Mouse (Mus musculus) CH12.LX (cell line): ENCODE data around the gene Arhgef3.

Experiments used
- CHD2 ChIP-seq: IDR thresholded peaks from 2 replicates; pipeline ENCODE4 v1.6.1; 2011; ENCODE audit warnings: low read length, improper control_type of control experiment
- CTCF ChIP-seq, 2 experiments: IDR thresholded peaks in 1 of 2; conservative IDR thresholded peaks in 1 of 2; 2 replicates each; pipeline ENCODE4 v1.5.1; 2011 to 2012; ENCODE audit warnings: low read depth in 2 of 2, low read length in 2 of 2, improper control_type of control experiment in 1 of 2, inconsistent platforms in 1 of 2, mild to moderate bottlenecking in 1 of 2, moderate library complexity in 1 of 2
- GABPA ChIP-seq: IDR thresholded peaks from 2 replicates; pipeline ENCODE4 v1.6.1; 2012; ENCODE audit warnings: low read depth, low read length, improper control_type of control experiment, inconsistent platforms; ENCODE audit not compliant: insufficient replicate concordance
- NRF1 ChIP-seq: IDR thresholded peaks from 2 replicates; pipeline ENCODE4 v1.6.1; 2014; ENCODE audit warnings: low read depth, mild to moderate bottlenecking, inconsistent platforms, low read length, improper control_type of control experiment, moderate library complexity
- POLR2A ChIP-seq: IDR thresholded peaks from 2 replicates; pipeline ENCODE4 v1.6.1; 2011; ENCODE audit warnings: low read depth, mild to moderate bottlenecking, improper control_type of control experiment, low read length
- TCF12 ChIP-seq: IDR thresholded peaks from 2 replicates; pipeline ENCODE4 v1.6.1; 2014; ENCODE audit warnings: low read depth, mild to moderate bottlenecking, inconsistent platforms, low read length, improper control_type of control experiment

DNA sequence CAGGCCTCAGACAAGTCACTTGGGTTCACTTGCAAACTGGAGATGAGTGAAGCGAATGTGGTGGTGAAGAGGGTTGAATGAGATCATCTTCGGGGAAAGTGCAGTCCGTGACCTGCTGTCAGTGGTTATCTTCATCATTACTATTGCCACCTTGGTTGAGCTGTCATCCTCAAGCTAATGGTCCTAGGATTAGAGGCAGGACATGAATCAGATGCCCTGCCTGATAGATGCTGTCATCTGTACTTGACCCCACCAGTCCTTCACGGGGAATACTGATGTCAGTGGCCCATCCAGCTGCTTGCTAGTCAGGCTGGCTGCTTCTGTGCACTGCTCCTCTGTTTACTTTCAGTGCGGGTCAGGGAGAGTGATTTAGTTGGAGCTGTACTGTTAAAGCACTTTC, 53.7 kb downstream of the Arhgef3 start:
- TF ChIP-seq CTCF (conservative IDR thresholded peaks at IDR 0.05 in 1 of 2, IDR thresholded peaks at IDR 0.05 in 1 of 2; ENCODE audit: low read depth in 2 of 2, low read length in 2 of 2) (no peak), NRF1 (no peak), GABPA (no peak), TCF12 (no peak), POLR2A (no peak), CHD2 (no peak)
